Mouse (Mus musculus): ENCODE results near the gene Vat1. TPM values are rescaled to one million over a fixed set of nuclear protein-coding genes. Genes with fewer than 3 reads are reported as not detected.

The Vat1 gene
- polyA plus RNA-seq, 1 experiment from 2014 or later, result 11.8 TPM

- Histone ChIP-seq H3K4me2 (no peak overlapping the region), H3K27me3 (replicated peaks) (no peaks in the 10 kb centered on the region), H3K4me3 (no peak overlapping the region), H3K27ac (no peak overlapping the region), H3K4me1 (peaks cover 8% of the 10 kb centered on the region), H3K9ac (no peak overlapping the region), H3K36me3 (peaks cover 40% of the 10 kb centered on the region), H3K9me3 (replicated peaks) (no peaks in the 10 kb centered on the region)
- no peak for ATAC-seq
- WGBS (ENCODE audit: insufficient replicate concordance), result 81% methylated on average over 4 of the region's 4 CpGs
Measured at GRCm38 (mm10) chr11:101436916-101437315, 29.1 kb downstream of the Vat1 start.

GRCm38 (mm10) chr11:101435831-101436230 is 30.2 kb downstream of the Vat1 start:
- Histone ChIP-seq H3K27ac (no peak overlapping the region), H3K9ac (no peak overlapping the region), H3K9me3 (replicated peaks) (no peaks in the 10 kb centered on the region), H3K27me3 (replicated peaks) (no peaks in the 10 kb centered on the region), H3K4me1 (peaks cover 8% of the 10 kb centered on the region), H3K4me3 (no peak overlapping the region), H3K36me3 (peaks cover 50% of the 10 kb centered on the region), H3K4me2 (no peak overlapping the region)
- WGBS (ENCODE audit: insufficient replicate concordance), result 45% methylated on average over 4 of the region's 4 CpGs
- ATAC-seq, result 0 out of 2 replicates have a peak, but pooled peaks have one; percentile 35

GRCm38 (mm10) chr11:101433396-101433795 is 32.6 kb downstream of the Vat1 start:
- H3K9ac ChIP-seq, result no peak overlapping the region
- no peaks in the 10 kb centered on the region for H3K27me3 ChIP-seq (replicated peaks)
- 90% methylated on average over 13 of the region's 13 CpGs for WGBS (ENCODE audit: insufficient replicate concordance)
- H3K9me3 ChIP-seq (replicated peaks), result no peaks in the 10 kb centered on the region
- H3K4me2 ChIP-seq, result no peak overlapping the region
- H3K36me3 ChIP-seq, result peaks cover 72% of the 10 kb centered on the region
- H3K4me1 ChIP-seq, result peaks cover 8% of the 10 kb centered on the region
- no peak for ATAC-seq
- no peak overlapping the region for H3K4me3 ChIP-seq
- H3K27ac ChIP-seq, result no peak overlapping the region

- no peak overlapping the region for H3K4me2 ChIP-seq
- H3K4me1 ChIP-seq, result peaks cover 20% of the 10 kb centered on the region
- no peak overlapping the region for H3K9ac ChIP-seq
- 81% methylated on average over 9 of the region's 9 CpGs for WGBS (ENCODE audit: insufficient replicate concordance)
- ATAC-seq, result no peak
- H3K9me3 ChIP-seq (replicated peaks), result no peaks in the 10 kb centered on the region
- no peak overlapping the region for H3K4me3 ChIP-seq
- no peaks in the 10 kb centered on the region for H3K27me3 ChIP-seq (replicated peaks)
- H3K36me3 ChIP-seq, result peaks cover 72% of the 10 kb centered on the region
- no peak overlapping the region for H3K27ac ChIP-seq
Measured at GRCm38 (mm10) chr11:101431327-101431726, 34.7 kb downstream of the Vat1 start.

GRCm38 (mm10) chr11:101426165-101426564 is 39.9 kb downstream of the Vat1 start:
- no peak for ATAC-seq
- Histone ChIP-seq H3K4me3 (peak overlapping the region; percentile 98), H3K27me3 (replicated peaks) (no peaks in the 10 kb centered on the region), H3K27ac (no peak overlapping the region), H3K4me2 (peak overlapping the region; percentile 99), H3K4me1 (peaks cover 32% of the 10 kb centered on the region), H3K9ac (peak overlapping the region; percentile 85), H3K9me3 (replicated peaks) (no peaks in the 10 kb centered on the region), H3K36me3 (peaks cover 25% of the 10 kb centered on the region)
- 42% methylated on average over 8 of the region's 8 CpGs for WGBS (ENCODE audit: insufficient replicate concordance)

- Histone ChIP-seq H3K4me3 (peak within 1 kb of the TSS; percentile 98), H3K27me3 (replicated peaks) (no peaks in the 10 kb centered on the region), H3K9me3 (replicated peaks) (no peaks in the 10 kb centered on the region), H3K9ac (peak within 1 kb of the TSS; percentile 85), H3K4me2 (peak within 1 kb of the TSS; percentile 99), H3K27ac (peak within 1 kb of the TSS; percentile 78), H3K36me3 (peaks cover 15% of the 10 kb centered on the region), H3K4me1 (peaks cover 32% of the 10 kb centered on the region)
- ATAC-seq, result peak; percentile 89
- WGBS (ENCODE audit: insufficient replicate concordance), result 1% methylated on average over 76 of the region's 81 CpGs
Measured at GRCm38 (mm10) chr11:101424925-101425813, 40.9 kb downstream of the Vat1 start, which contains the start of the genes Rundc1 and Ptges3l. Rundc1 (plus strand) TSS chr11:101425085. Ptges3l (minus strand) TSS chr11:101425333.

- H3K36me3 ChIP-seq, result peaks cover 6% of the 10 kb centered on the region; the same call in 1 of the 2 replicates
- peak within 1 kb of the TSS; percentile 99 for H3K4me2 ChIP-seq
- no peaks in the 10 kb centered on the region for H3K9me3 ChIP-seq (replicated peaks)
- peaks cover 39% of the 10 kb centered on the region for H3K4me1 ChIP-seq
- H3K4me3 ChIP-seq, result peak within 1 kb of the TSS; percentile 98
- peak within 1 kb of the TSS; percentile 78 for H3K27ac ChIP-seq
- WGBS (ENCODE audit: insufficient replicate concordance), result 10% methylated on average over 23 of the region's 23 CpGs
- no peaks in the 10 kb centered on the region for H3K27me3 ChIP-seq (replicated peaks)
- H3K9ac ChIP-seq, result peak within 1 kb of the TSS; percentile 85
- ATAC-seq, result no peak
Measured at GRCm38 (mm10) chr11:101424105-101424851, 41.8 kb downstream of the Vat1 start, which contains the start of gene Gm27029. Gm27029 (minus strand) TSS chr11:101424796.

- no peak overlapping the region for H3K27ac ChIP-seq
- 66% methylated on average over 5 of the region's 5 CpGs for WGBS (ENCODE audit: insufficient replicate concordance)
- no peak overlapping the region for H3K9ac ChIP-seq
- ATAC-seq, result no peak
- no peaks in the 10 kb centered on the region for H3K9me3 ChIP-seq (replicated peaks)
- no peaks in the 10 kb centered on the region for H3K27me3 ChIP-seq (replicated peaks)
- H3K4me3 ChIP-seq, result no peak overlapping the region
- no peak overlapping the region for H3K4me2 ChIP-seq
- H3K36me3 ChIP-seq, result no peaks in the 10 kb centered on the region
- peaks cover 30% of the 10 kb centered on the region for H3K4me1 ChIP-seq
Measured at GRCm38 (mm10) chr11:101420148-101420547, 45.9 kb downstream of the Vat1 start.

GRCm38 (mm10) chr11:101419610-101420009 is 46.4 kb downstream of the Vat1 start:
- H3K27ac ChIP-seq, result no peak overlapping the region
- H3K9me3 ChIP-seq (replicated peaks), result no peaks in the 10 kb centered on the region
- 32% methylated on average over 3 of the region's 3 CpGs for WGBS (ENCODE audit: insufficient replicate concordance)
- ATAC-seq, result no peak
- H3K4me3 ChIP-seq, result no peak overlapping the region
- H3K4me2 ChIP-seq, result no peak overlapping the region
- H3K9ac ChIP-seq, result no peak overlapping the region
- H3K27me3 ChIP-seq (replicated peaks), result no peaks in the 10 kb centered on the region
- H3K36me3 ChIP-seq, result no peaks in the 10 kb centered on the region
- peaks cover 28% of the 10 kb centered on the region for H3K4me1 ChIP-seq

GRCm38 (mm10) chr11:101418991-101419390 is 47.0 kb downstream of the Vat1 start:
- WGBS (ENCODE audit: insufficient replicate concordance), result 61% methylated on average over 6 of the region's 6 CpGs
- H3K36me3 ChIP-seq, result peaks cover 2% of the 10 kb centered on the region; the same call in 1 of the 2 replicates
- H3K27me3 ChIP-seq (replicated peaks), result no peaks in the 10 kb centered on the region
- H3K9ac ChIP-seq, result no peak overlapping the region
- H3K27ac ChIP-seq, result no peak overlapping the region
- no peaks in the 10 kb centered on the region for H3K9me3 ChIP-seq (replicated peaks)
- H3K4me3 ChIP-seq, result no peak overlapping the region
- no peak for ATAC-seq
- peaks cover 22% of the 10 kb centered on the region for H3K4me1 ChIP-seq
- H3K4me2 ChIP-seq, result no peak overlapping the region

GRCm38 (mm10) chr11:101417101-101417855 is 48.8 kb downstream of the Vat1 start, which contains the start of gene Aarsd1:
Aarsd1 (minus strand) TSS chr11:101417615.
- Histone ChIP-seq H3K4me3 (peak within 1 kb of the TSS; percentile 74), H3K27ac (peak within 1 kb of the TSS; percentile 69)
- WGBS (ENCODE audit: insufficient replicate concordance), result under 1% methylated on average over 45 of the region's 45 CpGs

More at GRCm38 (mm10) chr11:101417101-101417855, 48.8 kb downstream of the Vat1 start, which contains the start of gene Aarsd1:
- peak; percentile 76 for ATAC-seq
- peaks cover 21% of the 10 kb centered on the region for H3K4me1 ChIP-seq
- no peaks in the 10 kb centered on the region for H3K9me3 ChIP-seq (replicated peaks)
- no peaks in the 10 kb centered on the region for H3K27me3 ChIP-seq (replicated peaks)
- H3K9ac ChIP-seq, result peak within 1 kb of the TSS; percentile 80
- peak within 1 kb of the TSS; percentile 85 for H3K4me2 ChIP-seq
- peaks cover 19% of the 10 kb centered on the region for H3K36me3 ChIP-seq
